Mouse (Mus musculus) stomach, embryonic 16.5 days (tissue): Measurements from ENCODE around the gene Cbx8. TPM values are rescaled to one million over a fixed set of nuclear protein-coding genes. Genes with fewer than 3 reads are reported as not detected.

Experiments
- ATAC-seq: fragments of 200-750 bp; cut with Nextera tagmentation; 2 replicates; pipeline ENCODE4 v1.8.0; 2017; ENCODE audit warnings: moderate number of reproducible peaks, moderate TSS enrichment; ENCODE audit not compliant: insufficient read depth, low FRiP score
- H3K27ac ChIP-seq: fragments of 300-500 bp; sonication (generic); 2 replicates; pipeline ENCODE4 v1.5.1; 2014; ENCODE audit warnings: low read length
- H3K27me3 ChIP-seq: fragments of 300-500 bp; sonication (generic); 2 replicates; pipeline ENCODE4 v1.6.1; 2014; ENCODE audit warnings: low read length, control low read depth, mixed read lengths; ENCODE audit not compliant: control insufficient read depth, insufficient read depth
- H3K36me3 ChIP-seq: fragments of 300-500 bp; sonication (generic); 2 replicates; pipeline ENCODE4 v1.6.1; 2014; ENCODE audit warnings: low read length; ENCODE audit not compliant: control insufficient read depth, insufficient read depth
- H3K4me1 ChIP-seq: fragments of 300-500 bp; sonication (generic); 2 replicates; pipeline ENCODE4 v1.6.1; 2014; ENCODE audit warnings: low read length, control low read depth, mixed read lengths; ENCODE audit not compliant: control insufficient read depth, insufficient read depth
- H3K4me2 ChIP-seq: fragments of 300-500 bp; sonication (generic); 2 replicates; pipeline ENCODE4 v1.6.1; 2014; ENCODE audit warnings: low read depth, low read length, mixed read lengths
- H3K4me3 ChIP-seq: fragments of 300-500 bp; sonication (generic); replicated peaks from 2 replicates; pipeline ENCODE4 v1.5.1; 2014; ENCODE audit warnings: mild to moderate bottlenecking, low read length
- H3K9ac ChIP-seq: fragments of 300-500 bp; sonication (generic); 2 replicates; pipeline ENCODE4 v1.6.1; 2014; ENCODE audit warnings: low read length
- H3K9me3 ChIP-seq: fragments of 300-500 bp; sonication (generic); replicated peaks from 2 replicates; pipeline ENCODE4 v1.6.1; 2016; ENCODE audit warnings: low read length, control low read depth; ENCODE audit not compliant: control insufficient read depth
- WGBS: fragments of 180-500 bp; shearing (Covaris S2); extraction: QIAGEN DNeasy Blood & Tissue Kit; methylation state at CpG from one replicate; pipeline ENCODE4 v1.1.7; 2014; 5-methylcytosine and 5-hydroxymethylcytosine counted together
- polyA plus RNA-seq: library from polyadenylated mRNA; unstranded; fragments of >200 nt; fragmentation: Nextera tagmentation; extraction: Ambion mirVana; gene quantifications from 2 replicates; pipeline ENCODE4 v1.2.1, GENCODE M21; 2015

The Cbx8 gene
- polyA plus RNA-seq, 1 experiment from 2014 or later, result 6.4 TPM

DNA sequence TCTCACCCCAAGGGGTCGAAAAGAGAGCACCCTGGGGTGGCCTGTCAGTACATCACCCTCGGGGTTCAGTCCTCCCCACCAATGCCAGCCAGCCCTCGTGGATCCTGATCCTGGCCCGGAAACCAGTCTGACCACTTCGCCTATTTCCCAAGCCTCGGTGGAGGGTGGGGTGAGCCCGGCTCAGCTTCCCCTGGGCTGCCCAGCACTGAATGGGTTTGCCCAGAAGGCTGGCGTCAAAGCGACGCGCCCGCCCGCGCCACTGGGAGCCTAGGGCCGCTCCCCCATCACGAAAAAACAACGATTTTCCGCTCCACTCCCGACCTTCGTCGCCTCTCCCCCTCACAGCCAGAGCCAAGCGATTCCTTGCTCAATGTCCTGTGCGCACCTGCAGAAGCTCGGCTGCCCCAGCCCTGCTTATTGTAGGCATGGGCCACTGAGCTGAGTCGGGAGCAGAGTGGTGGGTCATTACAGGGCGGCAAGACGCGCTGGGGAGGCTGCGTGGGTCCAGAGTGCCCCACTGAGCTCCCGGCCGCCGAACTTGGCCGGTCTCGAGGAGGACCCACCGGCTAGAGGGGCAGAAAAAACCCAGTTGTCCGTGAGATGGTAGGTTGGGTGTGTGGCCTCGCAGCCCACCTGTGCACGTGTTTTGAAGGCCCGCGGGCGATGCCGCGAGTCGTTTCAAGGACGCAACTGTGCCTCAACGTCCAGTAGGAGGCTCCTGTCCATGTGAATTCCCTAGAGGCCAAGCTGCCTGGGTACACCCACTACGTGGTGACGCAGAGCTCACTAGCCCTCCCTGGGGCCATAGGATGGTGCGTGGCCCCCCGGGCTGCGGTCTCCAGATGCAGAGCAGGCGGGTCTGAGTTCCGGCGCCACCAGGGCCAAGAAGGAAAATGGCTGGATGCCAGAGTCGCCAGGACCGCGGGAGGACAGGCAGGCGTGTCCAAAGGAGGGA lies 17.5 kb upstream of the Cbx8 start:
- peaks cover 58% of the 10 kb centered on the region for H3K27me3 ChIP-seq
- no peaks in the 10 kb centered on the region for H3K36me3 ChIP-seq
- H3K9ac ChIP-seq, result peak overlapping the region; percentile 49
- no peaks in the 10 kb centered on the region for H3K9me3 ChIP-seq
- peak overlapping the region; percentile 40 for H3K27ac ChIP-seq
- peak overlapping the region; percentile 100 for H3K4me2 ChIP-seq
- WGBS, result 3% methylated on average over 58 of the region's 58 CpGs
- ATAC-seq, result peak; percentile 49
- H3K4me3 ChIP-seq, result peak overlapping the region; percentile 18
- H3K4me1 ChIP-seq, result peaks cover 35% of the 10 kb centered on the region

DNA sequence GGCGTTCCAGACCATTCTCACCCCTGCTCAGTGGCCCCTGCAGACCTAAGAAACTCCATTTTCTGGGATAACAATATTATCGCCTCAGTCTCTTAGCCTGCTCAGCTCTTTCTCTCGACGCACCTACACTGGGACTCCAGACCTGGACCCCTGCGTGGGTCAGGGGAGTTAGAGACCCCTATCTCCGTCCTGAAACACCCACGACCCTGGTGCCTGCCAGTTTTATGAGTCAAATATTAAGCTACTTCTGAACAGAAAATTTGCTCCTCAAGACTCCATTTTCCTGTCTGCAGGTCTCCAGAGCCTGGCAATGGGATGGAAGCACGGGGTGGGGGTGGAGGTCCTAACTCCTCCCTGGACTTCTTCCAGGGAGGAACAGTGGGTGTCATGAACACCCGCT lies 16.5 kb upstream of the Cbx8 start:
- peak overlapping the region; percentile 98 for H3K9ac ChIP-seq
- 7% methylated on average over 9 of the region's 9 CpGs for WGBS
- H3K4me3 ChIP-seq, result peak overlapping the region; percentile 64
- no peak for ATAC-seq
- peak overlapping the region; percentile 40; the same call in 1 of the 2 replicates for H3K27ac ChIP-seq
- no peaks in the 10 kb centered on the region for H3K9me3 ChIP-seq
- H3K36me3 ChIP-seq, result no peaks in the 10 kb centered on the region
- H3K27me3 ChIP-seq, result peaks cover 64% of the 10 kb centered on the region
- H3K4me2 ChIP-seq, result peak overlapping the region; percentile 100
- peaks cover 42% of the 10 kb centered on the region for H3K4me1 ChIP-seq

GRCm38 (mm10) chr11:119056301-119057211 lies 15.8 kb upstream of the Cbx8 start:
- ATAC-seq, result no peak
- Histone ChIP-seq H3K4me2 (peak overlapping the region; percentile 100), H3K36me3 (no peaks in the 10 kb centered on the region), H3K4me3 (peak overlapping the region; percentile 64), H3K27me3 (peaks cover 71% of the 10 kb centered on the region), H3K27ac (peak overlapping the region; percentile 32; the same call in 1 of the 2 replicates), H3K9me3 (no peaks in the 10 kb centered on the region), H3K4me1 (peaks cover 46% of the 10 kb centered on the region), H3K9ac (peak overlapping the region; percentile 98)
- under 1% methylated on average over 65 of the region's 65 CpGs for WGBS

DNA sequence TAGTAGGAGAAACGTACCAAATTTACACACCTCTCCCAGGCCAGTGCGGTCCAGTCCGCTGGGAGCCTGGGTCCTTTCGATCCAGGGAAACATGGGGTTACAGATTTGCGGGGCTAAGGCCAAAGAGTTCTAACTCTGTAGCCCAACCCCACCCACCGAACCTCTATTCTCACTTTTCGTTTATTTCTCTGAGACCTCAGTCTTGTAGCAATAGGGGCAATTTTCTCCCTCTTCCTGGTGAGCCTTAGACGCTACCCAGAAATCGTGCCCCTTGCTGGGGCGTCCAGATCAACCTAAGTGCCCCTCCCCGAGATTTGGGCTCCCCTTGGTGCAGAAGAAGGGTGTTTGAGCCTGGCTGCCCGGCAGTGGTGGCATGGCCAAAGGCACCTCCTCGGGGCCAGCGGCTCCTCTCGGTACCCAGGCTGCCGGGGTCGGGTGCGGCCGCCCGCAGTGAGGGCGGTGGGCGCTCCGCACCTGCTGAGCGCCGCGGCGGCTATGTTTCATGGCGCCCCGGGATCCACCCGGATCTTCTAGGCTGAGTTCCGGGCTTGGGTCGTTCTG lies 14.9 kb upstream of the Cbx8 start:
- no peaks in the 10 kb centered on the region for H3K9me3 ChIP-seq
- H3K36me3 ChIP-seq, result no peaks in the 10 kb centered on the region
- 1% methylated on average over 32 of the region's 32 CpGs for WGBS
- peak overlapping the region; percentile 98 for H3K9ac ChIP-seq
- peaks cover 79% of the 10 kb centered on the region for H3K27me3 ChIP-seq
- H3K4me2 ChIP-seq, result peak overlapping the region; percentile 100
- ATAC-seq, result no peak
- H3K4me3 ChIP-seq, result peak overlapping the region; percentile 64
- peaks cover 46% of the 10 kb centered on the region for H3K4me1 ChIP-seq
- no peak overlapping the region for H3K27ac ChIP-seq

DNA sequence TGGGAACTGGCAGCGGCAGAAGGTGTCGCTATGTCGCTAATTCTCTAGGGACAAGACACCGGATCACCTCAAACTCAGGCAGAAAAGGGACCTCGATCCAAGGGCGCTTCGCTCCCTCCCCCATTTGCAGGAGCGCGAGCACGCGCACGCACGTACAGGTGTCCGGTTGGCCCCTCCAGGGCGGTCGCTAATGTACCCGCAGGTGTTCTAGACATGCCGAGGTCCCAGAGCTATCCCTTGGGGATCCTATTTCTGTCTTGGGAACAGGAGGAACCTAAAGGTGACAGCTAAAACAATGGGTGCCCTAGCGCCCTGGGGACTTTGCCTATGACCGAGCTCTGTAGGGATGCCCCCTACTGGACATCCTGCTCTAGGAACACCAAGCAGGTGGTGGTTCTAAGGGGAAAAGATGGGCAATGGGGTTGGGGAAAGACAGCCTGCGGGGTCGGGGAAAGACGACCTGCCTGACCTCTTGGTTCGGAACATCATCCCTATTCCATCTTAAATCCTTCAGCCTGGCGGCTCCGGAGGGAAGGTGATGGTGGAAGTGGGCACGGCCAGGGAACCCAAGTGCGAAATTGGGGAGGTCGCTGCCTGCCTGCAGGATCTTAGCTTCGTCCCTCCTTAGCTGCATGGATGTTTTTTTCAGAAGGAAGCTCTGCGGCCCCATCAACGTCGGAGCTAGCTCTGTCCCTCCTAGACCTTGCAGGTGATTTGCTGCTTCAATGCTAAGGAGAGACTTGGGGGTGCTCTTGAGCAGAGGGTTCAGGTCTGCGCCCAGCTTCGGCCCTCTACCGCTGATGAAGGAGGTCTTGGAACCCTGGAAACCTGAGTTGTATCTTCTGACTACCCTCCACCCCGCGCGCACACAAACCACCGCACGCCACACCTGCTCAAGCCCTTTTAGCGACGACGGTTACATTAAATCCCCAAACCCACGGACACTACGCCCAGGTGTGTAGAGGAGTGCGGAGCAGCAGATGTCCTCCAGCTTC lies 13.9 kb upstream of the Cbx8 start:
- WGBS, result 3% methylated on average over 47 of the region's 47 CpGs
- peaks cover 46% of the 10 kb centered on the region for H3K4me1 ChIP-seq
- H3K27me3 ChIP-seq, result peaks cover 77% of the 10 kb centered on the region
- ATAC-seq, result no peak
- H3K36me3 ChIP-seq, result no peaks in the 10 kb centered on the region
- H3K4me2 ChIP-seq, result peak overlapping the region; percentile 100
- H3K27ac ChIP-seq, result no peak overlapping the region
- no peaks in the 10 kb centered on the region for H3K9me3 ChIP-seq
- H3K4me3 ChIP-seq, result peak overlapping the region; percentile 49
- no peak overlapping the region for H3K9ac ChIP-seq

- peaks cover 42% of the 10 kb centered on the region for H3K4me1 ChIP-seq
- H3K36me3 ChIP-seq, result no peaks in the 10 kb centered on the region
- H3K27ac ChIP-seq, result no peak overlapping the region; the same call in 1 of the 2 replicates
- H3K4me2 ChIP-seq, result peak overlapping the region; percentile 89
- peak overlapping the region; percentile 49 for H3K4me3 ChIP-seq
- no peak for ATAC-seq
- no peaks in the 10 kb centered on the region for H3K9me3 ChIP-seq
- WGBS, result 2% methylated on average over 34 of the region's 35 CpGs
- H3K9ac ChIP-seq, result peak overlapping the region; percentile 69; the same call in 1 of the 2 replicates
- peaks cover 77% of the 10 kb centered on the region for H3K27me3 ChIP-seq
Observed at GRCm38 (mm10) chr11:119053738-119054350, 13.1 kb upstream of the Cbx8 start.

GRCm38 (mm10) chr11:119053257-119053670 lies 12.5 kb upstream of the Cbx8 start:
- H3K27ac ChIP-seq, result peak overlapping the region; percentile 77
- H3K9me3 ChIP-seq, result no peaks in the 10 kb centered on the region
- H3K9ac ChIP-seq, result peak overlapping the region; percentile 69
- peak overlapping the region; percentile 49 for H3K4me3 ChIP-seq
- no peaks in the 10 kb centered on the region for H3K36me3 ChIP-seq
- under 1% methylated on average over 41 of the region's 42 CpGs for WGBS
- peaks cover 36% of the 10 kb centered on the region for H3K4me1 ChIP-seq
- ATAC-seq, result peak; percentile 91
- peaks cover 77% of the 10 kb centered on the region for H3K27me3 ChIP-seq
- H3K4me2 ChIP-seq, result peak overlapping the region; percentile 89
